Mouse (Mus musculus): ENCODE data around the gene Ppp1r12c. TPM values are rescaled to one million over a fixed set of nuclear protein-coding genes. Genes with fewer than 3 reads are reported as not detected.
"Not testable (repeated sequence)": the region's sequence is repeated elsewhere in the genome, so short reads cannot be mapped to it uniquely, and the experiment has no call there.

Ppp1r12c gene
- polyA plus RNA-seq, 1 experiment from 2014 or later, result 48.2 TPM

DNA sequence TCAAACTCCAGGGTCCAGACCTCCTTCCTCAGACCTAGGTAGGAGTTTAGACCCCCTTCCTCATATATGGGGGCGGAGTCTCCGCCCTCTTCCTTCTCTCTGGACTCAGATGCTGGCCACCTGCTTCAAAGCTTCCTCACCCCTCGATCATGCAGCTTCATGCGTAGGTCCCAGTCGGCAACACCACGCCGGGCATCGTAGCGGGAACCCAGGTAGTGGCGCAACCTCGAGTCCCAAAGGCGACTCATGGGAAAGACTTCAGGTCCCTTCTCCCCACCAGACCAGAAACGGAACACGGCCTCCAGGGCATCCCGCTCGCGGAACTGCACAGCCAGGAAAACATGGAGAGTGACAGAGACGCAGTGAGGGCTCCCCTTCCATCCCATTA is 25.8 kb upstream of the Ppp1r12c start:
- 41% methylated on average over 18 of the region's 18 CpGs for WGBS
- Histone ChIP-seq H3K9ac (0 out of 2 replicates have a peak overlapping the region, but pooled peaks have one; percentile 71), H3K36me3 (no peaks in the 10 kb centered on the region), H3K4me1 (peaks cover 20% of the 10 kb centered on the region; the same call in 1 of the 2 replicates), H3K4me2 (peak overlapping the region; percentile 68), H3K9me3 (no peaks in the 10 kb centered on the region), H3K27ac (no peak overlapping the region), H3K4me3 (peak overlapping the region; percentile 44), H3K27me3 (peaks cover 19% of the 10 kb centered on the region; the same call in 1 of the 2 replicates)
- no peak for ATAC-seq (ENCODE audit: insufficient number of reproducible peaks, insufficient read depth, low FRiP score, low TSS enrichment, low read depth)

DNA sequence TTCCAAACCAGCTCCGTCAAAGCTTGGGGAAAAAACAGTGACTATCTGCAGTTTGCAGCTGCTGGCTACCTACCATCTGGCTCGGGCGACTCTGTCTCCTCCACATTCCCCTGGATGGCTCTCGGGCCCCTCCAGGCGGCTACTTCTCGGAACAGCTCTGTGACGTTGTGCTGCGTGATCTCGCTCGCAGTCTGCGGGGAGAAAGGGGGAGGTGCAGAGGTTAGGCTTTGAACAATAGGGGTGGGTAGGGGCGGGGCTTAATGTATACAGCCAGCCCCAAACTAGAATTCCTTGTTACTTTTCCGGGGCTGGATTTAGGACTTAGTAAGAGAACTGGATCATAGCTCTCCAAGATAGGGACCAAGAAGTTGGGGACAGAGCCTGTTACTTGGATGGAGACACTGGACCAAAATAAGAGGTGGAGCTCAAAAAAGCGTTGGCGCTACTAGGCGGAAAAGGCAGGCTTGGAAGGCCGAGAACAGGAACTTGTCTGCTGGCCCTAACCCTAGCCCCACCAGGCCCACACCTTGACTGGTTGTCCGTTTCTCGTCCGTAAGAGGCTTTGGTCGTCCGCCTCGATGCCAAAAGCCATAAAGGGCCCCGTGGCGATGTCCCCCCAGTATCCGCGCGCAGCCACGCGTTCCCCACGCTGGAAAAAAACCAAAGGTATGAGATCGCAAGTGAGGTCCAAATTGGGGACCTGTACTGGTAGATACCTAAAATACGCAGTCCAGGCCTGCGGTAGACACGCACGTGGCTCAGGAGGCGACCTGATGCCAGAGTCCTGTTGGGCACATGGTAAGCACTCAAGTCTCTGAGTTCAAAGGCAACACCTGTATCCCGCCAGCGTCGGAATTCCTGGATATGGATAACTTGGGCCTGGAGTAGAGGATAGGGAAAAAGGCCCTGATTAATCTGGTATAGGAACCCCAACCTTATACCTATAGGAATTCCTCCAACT is 25.1 kb upstream of the Ppp1r12c start:
- H3K36me3 ChIP-seq, result no peaks in the 10 kb centered on the region
- no peaks in the 10 kb centered on the region for H3K9me3 ChIP-seq
- H3K4me2 ChIP-seq, result peak overlapping the region; percentile 68
- H3K4me3 ChIP-seq, result peak overlapping the region; percentile 44
- WGBS, result 23% methylated on average over 40 of the region's 40 CpGs
- peaks cover 15% of the 10 kb centered on the region; the same call in 1 of the 2 replicates for H3K27me3 ChIP-seq
- ATAC-seq (ENCODE audit: insufficient number of reproducible peaks, insufficient read depth, low FRiP score, low TSS enrichment, low read depth), result peak; percentile 81
- peaks cover 14% of the 10 kb centered on the region; the same call in 1 of the 2 replicates for H3K4me1 ChIP-seq
- peak overlapping the region; percentile 52 for H3K27ac ChIP-seq
- H3K9ac ChIP-seq, result peak overlapping the region; percentile 71

GRCm38 (mm10) chr7:4524212-4524922 is 22.9 kb upstream of the Ppp1r12c start, which contains the start of gene Tnni3:
Tnni3 (minus strand) TSS chr7:4524229.
- H3K9me3 ChIP-seq; H3K4me2 ChIP-seq; H3K9ac ChIP-seq; H3K36me3 ChIP-seq; ATAC-seq (ENCODE audit: insufficient number of reproducible peaks, insufficient read depth, low FRiP score, low TSS enrichment, low read depth); H3K27ac ChIP-seq; H3K4me3 ChIP-seq: not testable (repeated sequence)
- WGBS, result 69% methylated on average over 15 of the region's 15 CpGs
- H3K4me1 ChIP-seq, result peaks cover 25% of the 10 kb centered on the region
- peaks cover 19% of the 10 kb centered on the region; the same call in 1 of the 2 replicates for H3K27me3 ChIP-seq

- H3K27ac ChIP-seq, result no peak overlapping the region
- H3K4me3 ChIP-seq, result no peak overlapping the region
- no peak overlapping the region for H3K4me2 ChIP-seq
- H3K4me1 ChIP-seq, result peaks cover 25% of the 10 kb centered on the region
- ATAC-seq (ENCODE audit: insufficient number of reproducible peaks, insufficient read depth, low FRiP score, low TSS enrichment, low read depth), result no peak
- no peaks in the 10 kb centered on the region for H3K9me3 ChIP-seq
- H3K36me3 ChIP-seq, result no peaks in the 10 kb centered on the region
- WGBS, result 90% methylated on average over 33 of the region's 33 CpGs
- H3K27me3 ChIP-seq, result peaks cover 19% of the 10 kb centered on the region; the same call in 1 of the 2 replicates
- H3K9ac ChIP-seq, result no peak overlapping the region
Observed at GRCm38 (mm10) chr7:4523205-4524130, 22.0 kb upstream of the Ppp1r12c start.

DNA sequence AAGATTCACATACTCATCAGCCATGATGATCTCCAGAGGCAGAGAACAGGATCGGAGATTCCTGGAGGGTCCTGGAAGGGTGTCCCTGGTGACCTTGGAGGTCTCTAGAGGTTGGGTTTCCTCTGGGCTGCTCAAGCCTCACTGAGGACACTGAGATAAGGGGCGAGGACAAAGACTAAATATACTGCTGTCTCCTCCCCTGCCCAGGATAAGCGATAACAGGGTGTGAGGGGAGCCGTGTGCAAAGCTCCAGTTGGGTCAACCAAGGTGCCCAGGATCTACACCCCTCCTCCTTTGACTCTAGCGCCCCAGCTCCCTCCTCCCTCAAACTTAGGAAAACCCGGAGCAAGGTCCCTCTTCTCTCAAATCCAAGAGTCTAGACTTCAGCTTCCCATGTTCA is 20.8 kb upstream of the Ppp1r12c start:
- H3K4me2 ChIP-seq, result no peak overlapping the region
- ATAC-seq (ENCODE audit: insufficient number of reproducible peaks, insufficient read depth, low FRiP score, low TSS enrichment, low read depth), result no peak
- H3K4me1 ChIP-seq, result peaks cover 22% of the 10 kb centered on the region
- H3K27me3 ChIP-seq, result peaks cover 14% of the 10 kb centered on the region; the same call in 1 of the 2 replicates
- no peaks in the 10 kb centered on the region for H3K36me3 ChIP-seq
- H3K27ac ChIP-seq, result no peak overlapping the region
- no peaks in the 10 kb centered on the region for H3K9me3 ChIP-seq
- WGBS, result 85% methylated on average over 6 of the region's 6 CpGs
- H3K4me3 ChIP-seq, result no peak overlapping the region
- H3K9ac ChIP-seq, result no peak overlapping the region

DNA sequence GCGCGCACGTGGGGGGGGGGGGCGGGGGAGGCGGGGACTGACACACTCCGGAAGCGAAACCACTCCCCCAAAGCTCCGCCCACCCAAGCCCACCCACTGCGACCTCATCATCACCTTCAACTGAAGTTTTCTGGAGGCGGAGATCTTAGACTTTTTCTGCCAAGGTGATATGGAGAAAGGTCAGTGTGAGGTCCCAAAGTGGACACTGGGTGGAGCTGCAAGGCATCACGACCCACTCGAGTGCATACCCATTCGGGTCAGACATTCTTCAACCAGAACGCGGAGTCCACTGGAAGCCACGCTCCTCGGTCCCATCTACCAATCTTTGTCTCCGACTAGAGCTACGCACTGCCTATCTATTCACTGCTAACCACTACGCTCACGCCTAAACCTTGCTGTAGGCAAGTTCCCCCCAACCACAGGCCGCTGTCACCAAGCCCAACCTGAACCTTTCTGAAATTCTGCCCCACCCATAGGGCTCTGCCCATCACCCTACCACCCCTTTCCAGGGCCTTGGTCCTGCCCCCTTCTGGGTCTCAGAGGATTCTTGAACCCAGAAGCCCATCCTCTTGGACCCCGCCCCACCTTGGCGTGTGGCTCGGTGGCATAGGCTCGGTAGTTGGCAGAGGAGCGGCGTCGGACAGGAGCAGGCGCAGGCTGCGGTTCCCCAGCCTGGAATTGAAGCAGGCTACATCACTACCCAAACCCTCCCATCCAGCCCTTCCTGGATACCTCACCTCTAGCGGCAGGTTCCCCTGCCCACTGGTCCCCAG is 19.9 kb upstream of the Ppp1r12c start:
- no peak; the same call in 1 of the 2 replicates for ATAC-seq (ENCODE audit: insufficient number of reproducible peaks, insufficient read depth, low FRiP score, low TSS enrichment, low read depth)
- Histone ChIP-seq H3K9me3 (no peaks in the 10 kb centered on the region), H3K4me1 (peaks cover 16% of the 10 kb centered on the region), H3K27me3 (peaks cover 11% of the 10 kb centered on the region; the same call in 1 of the 2 replicates), H3K27ac (no peak overlapping the region), H3K9ac (peak overlapping the region; percentile 61; the same call in 1 of the 2 replicates), H3K4me3 (peak overlapping the region; percentile 28), H3K4me2 (peak overlapping the region; percentile 57), H3K36me3 (no peaks in the 10 kb centered on the region)
- 33% methylated on average over 31 of the region's 32 CpGs for WGBS

DNA sequence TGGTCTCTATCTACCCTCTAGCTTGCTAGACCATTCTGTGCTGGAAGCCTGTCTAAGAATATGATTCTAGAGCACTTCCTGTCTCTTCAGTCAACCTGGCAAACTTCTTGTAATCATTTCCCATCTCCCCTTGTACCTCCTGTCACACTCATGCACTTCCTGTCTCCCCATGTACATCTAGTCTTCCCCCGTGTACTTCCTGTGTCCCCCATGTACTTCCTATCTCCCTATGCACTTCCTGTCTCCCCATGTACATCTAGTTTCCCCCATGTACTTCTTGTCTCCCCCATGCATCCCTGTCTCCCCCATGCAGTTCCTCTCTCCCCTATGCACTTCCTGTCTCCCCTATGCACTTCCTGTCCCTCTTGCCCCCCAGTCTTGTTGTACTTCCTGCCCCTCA is 17.0 kb upstream of the Ppp1r12c start:
- no peak overlapping the region for H3K4me2 ChIP-seq
- no peak overlapping the region for H3K4me3 ChIP-seq
- H3K4me1 ChIP-seq, result peaks cover 32% of the 10 kb centered on the region
- H3K36me3 ChIP-seq, result no peaks in the 10 kb centered on the region
- 88% methylated on average over 1 of the region's 1 CpGs for WGBS
- no peaks in the 10 kb centered on the region for H3K9me3 ChIP-seq
- H3K27ac ChIP-seq, result no peak overlapping the region
- H3K9ac ChIP-seq, result no peak overlapping the region
- H3K27me3 ChIP-seq, result peaks cover 11% of the 10 kb centered on the region; the same call in 1 of the 2 replicates
- ATAC-seq (ENCODE audit: insufficient number of reproducible peaks, insufficient read depth, low FRiP score, low TSS enrichment, low read depth), result no peak

DNA sequence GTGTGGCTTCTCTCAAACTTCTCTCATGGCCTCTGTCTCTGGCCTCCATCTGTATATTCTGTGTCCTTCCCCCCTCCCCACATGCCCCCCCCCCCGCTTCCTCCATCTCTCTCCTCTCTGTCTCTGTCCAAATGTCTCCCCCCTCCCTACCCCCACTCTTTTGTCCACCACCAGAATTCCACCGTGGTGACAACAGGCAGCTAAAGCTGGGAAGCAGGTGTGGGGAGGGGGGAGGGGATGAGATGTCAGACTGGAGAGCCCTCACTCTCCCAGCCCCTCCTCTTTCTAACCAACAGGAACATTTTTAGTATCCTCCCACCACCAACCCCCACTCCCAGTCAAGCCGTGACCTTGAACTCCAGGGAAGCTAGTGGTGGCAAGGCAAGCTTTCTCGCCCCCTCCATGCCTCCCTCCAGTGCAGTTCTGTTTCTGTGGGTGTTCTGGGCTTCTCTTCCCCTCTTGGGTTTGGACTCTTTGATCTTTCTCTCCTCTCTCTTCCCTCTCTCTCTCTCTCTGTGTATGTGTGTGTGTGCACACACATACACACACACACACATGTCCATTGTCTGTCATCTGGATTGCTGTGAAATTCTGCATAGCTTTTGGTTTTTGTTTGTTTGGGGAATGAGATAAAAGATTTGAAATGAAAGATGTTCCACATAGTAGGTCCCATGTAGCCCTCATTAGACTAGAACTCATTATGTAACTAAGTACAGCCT is 15.0 kb upstream of the Ppp1r12c start, which contains the start of gene Tnnt1:
TSS of gene Tnnt1 (minus strand) at position 51 of the 719 bp plus-strand sequence.
- Histone ChIP-seq H3K4me3 (no peak within 1 kb of the TSS), H3K27ac (no peak within 1 kb of the TSS), H3K4me1 (peaks cover 33% of the 10 kb centered on the region), H3K27me3 (peaks cover 7% of the 10 kb centered on the region; the same call in 1 of the 2 replicates), H3K36me3 (no peaks in the 10 kb centered on the region), H3K9me3 (no peaks in the 10 kb centered on the region), H3K4me2 (no peak within 1 kb of the TSS), H3K9ac (no peak within 1 kb of the TSS)
- 21% methylated on average over 4 of the region's 4 CpGs for WGBS
- ATAC-seq (ENCODE audit: insufficient number of reproducible peaks, insufficient read depth, low FRiP score, low TSS enrichment, low read depth), result no peak

DNA sequence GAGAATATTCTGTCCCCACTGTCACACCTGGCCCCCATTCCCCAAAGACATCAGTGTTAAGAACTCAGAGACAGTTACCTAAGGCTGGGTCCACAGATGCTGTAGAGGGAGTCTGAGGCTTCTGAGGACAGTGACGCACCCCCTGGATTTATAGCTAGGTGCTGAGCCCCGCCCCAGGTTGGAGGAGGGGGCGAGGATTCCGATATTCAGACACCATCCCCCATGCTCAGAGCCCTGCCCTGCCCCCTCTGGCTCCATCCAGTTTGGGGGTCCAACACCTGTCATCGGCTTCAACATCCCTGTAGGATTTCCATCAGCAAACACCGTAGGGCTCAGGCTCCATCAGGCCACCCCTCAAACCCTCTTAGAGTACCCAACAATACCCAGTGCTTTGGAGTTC is 14.4 kb upstream of the Ppp1r12c start:
- Histone ChIP-seq H3K27ac (no peak overlapping the region), H3K4me3 (no peak overlapping the region), H3K9ac (no peak overlapping the region), H3K9me3 (no peaks in the 10 kb centered on the region), H3K36me3 (no peaks in the 10 kb centered on the region), H3K4me1 (peaks cover 28% of the 10 kb centered on the region), H3K27me3 (0 out of 2 replicates have a peak, but pooled peaks cover 6% of the 10 kb centered on the region), H3K4me2 (no peak overlapping the region)
- 55% methylated on average over 6 of the region's 6 CpGs for WGBS
- ATAC-seq (ENCODE audit: insufficient number of reproducible peaks, insufficient read depth, low FRiP score, low TSS enrichment, low read depth), result no peak
